Mouse (Mus musculus) lung, postnatal 10 days (tissue): Measurements from ENCODE around the gene Gm35315.
"Not testable (repeated sequence)": the region's sequence is repeated elsewhere in the genome, so short reads cannot be mapped to it uniquely, and the experiment has no call there.

Experiments used
- DNase-seq: peaks from one replicate; pipeline ENCODE4 v3.0.0; 2021

The Gm35315 gene

DNA sequence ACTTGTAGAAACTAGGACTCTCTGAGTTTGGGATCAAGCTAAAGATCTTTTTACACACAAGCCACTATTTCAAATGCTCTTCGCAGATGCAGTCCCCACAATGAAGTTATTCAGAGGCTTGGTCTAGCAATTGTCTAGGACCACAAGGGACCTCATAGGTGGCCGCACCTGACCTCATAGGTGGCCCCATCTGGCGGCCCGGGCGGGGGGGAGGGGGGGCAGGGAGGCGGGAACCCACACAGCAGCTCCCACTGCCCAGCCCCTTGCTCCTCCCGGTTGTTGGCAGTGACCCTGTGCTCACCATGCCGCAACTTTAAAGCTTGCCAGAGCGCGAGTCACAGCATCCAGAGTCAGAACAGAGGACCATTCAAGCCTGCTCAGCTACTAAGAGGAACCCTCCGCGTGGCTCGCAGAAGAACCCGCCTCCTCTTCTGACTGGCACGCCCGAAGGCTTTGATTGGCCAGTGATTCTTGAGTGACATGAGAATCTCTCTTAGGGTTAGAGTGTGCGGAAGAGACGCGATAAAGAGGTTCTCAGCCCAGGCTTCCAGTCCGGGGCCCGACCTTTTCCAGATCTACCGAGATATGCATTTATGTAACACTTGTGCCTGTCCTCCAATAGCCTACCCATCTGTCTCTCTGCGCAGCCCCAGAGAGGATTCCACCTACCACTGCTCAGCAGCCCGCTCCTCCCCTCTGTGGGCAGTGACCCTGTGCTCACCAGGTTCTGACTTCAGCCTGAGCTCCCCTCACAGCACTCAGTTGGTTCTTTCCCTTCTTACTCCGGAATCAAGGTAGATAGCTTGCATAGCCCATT is at the start of gene Gm35315:
Gene Gm35315, minus strand, starts transcription at position 391 of the 817 bp plus-strand sequence.
- peak; percentile 93 for DNase-seq

DNA sequence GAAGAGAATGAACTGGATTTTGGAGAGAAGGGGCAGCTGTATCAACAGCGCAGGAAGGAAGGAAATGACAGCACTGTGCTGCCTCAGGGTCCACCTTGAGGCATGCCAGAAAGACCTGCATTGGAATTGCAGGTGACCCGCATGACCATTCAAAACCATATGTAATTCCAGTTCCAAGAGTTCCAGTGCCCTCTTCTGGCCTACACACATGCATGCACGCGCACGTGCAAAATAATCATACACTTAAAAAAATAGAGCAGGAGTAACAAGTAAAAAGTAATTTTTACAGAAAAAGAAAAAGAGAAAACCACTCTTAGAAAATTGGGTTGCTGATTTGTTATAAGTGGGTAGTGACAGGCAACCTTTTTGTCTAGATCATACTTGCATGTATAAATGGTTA is 48.8 kb upstream of the Gm35315 start:
- peak; percentile 18 for DNase-seq

DNA sequence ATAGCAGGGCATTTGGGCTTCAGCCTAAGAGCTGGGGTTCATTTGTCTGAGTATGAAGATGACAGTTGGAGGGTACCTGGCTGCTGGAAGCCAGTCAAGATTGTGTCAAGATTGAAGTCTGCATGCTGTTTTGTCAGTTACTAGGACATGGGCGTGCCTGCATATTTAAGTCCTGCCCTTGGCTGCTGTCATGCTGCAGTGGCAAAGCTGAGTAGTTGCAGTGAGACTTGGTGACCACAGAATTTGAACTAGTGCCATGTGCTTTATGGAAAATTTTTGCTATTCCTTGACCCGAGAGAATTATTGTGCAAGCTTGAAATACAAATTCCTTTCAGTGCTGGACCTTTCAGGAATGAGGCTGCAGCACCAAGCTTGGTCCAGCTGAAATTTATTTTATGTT is 48.1 kb upstream of the Gm35315 start:
- DNase-seq: peak; percentile 46

DNA sequence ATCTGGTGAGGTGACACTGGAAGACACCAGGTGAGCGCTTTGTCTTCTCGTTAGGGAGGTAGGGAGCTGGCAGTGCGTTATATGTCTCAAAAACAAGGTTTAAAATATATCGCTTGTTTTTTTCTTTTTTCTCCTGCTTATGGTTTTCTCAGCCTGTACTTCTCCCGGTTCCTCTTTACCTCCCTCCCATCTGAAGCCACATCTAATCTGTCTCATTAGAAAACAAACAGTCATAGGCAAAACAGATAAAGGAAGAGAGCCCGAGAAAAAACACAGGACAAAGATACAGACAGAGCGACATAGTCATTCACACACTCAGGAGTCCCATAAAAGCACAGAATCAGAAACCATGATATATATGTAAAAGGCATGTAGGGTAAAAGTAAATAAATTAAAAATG is 46.2 kb upstream of the Gm35315 start:
- DNase-seq: no peak

DNA sequence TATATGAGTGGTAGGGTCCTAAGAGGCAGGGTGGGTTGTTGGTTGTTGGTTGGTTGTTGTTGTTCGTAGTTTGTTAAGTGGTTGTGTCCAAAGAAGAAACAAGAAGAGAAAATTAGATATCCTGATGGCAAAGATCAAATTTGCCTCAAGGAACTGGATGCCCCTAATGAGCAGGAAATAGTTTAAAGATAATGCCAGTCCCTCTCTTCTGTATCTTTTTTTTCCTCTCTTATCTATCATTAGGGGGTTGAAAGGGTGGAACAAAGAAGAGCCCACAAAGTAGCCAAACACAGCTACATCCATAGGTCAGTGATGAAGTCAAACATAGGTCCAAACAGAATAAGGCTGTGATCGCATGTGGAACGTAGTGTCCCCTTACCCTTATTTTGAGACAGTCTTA is 45.1 kb upstream of the Gm35315 start:
- DNase-seq: no peak

DNA sequence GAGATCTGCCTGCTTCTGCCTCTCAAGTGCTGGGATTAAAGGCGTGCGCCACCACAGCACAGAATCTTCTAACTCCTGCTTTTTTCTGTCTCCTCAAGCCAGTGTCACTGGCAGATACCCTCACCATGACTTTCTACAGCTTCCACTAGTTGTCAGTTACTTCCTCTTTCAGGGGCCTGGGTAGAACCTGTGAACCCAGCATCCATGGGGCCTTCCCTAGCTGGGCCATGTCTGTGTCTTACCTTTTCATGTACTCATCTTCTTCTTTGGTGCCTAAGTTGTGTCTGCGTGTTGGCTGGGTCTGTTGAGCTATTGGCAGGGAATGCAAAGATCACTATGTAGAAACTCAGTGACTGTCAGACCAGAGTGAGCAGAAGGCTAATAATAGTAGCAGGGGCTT is 43.6 kb upstream of the Gm35315 start:
- DNase-seq: no peak

DNA sequence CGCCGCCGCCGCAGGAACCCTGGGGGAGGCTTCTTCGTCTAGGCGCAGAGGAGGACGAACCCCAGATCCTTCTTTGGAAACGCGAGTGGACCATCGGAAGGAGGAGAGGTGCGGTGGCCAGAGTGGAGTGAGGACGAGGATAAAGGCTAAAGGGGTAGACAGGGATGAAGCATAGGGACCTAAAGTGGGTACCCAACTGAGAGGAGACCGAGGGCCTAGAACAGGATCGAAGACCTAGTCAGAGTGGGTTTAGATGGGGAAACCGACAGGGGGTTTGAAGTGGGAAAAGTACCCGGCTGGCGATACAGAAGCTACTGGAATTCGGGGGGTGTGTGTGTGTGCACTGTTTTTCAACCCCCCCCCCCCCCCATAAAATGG is 41.9 kb upstream of the Gm35315 start:
- no peak for DNase-seq

DNA sequence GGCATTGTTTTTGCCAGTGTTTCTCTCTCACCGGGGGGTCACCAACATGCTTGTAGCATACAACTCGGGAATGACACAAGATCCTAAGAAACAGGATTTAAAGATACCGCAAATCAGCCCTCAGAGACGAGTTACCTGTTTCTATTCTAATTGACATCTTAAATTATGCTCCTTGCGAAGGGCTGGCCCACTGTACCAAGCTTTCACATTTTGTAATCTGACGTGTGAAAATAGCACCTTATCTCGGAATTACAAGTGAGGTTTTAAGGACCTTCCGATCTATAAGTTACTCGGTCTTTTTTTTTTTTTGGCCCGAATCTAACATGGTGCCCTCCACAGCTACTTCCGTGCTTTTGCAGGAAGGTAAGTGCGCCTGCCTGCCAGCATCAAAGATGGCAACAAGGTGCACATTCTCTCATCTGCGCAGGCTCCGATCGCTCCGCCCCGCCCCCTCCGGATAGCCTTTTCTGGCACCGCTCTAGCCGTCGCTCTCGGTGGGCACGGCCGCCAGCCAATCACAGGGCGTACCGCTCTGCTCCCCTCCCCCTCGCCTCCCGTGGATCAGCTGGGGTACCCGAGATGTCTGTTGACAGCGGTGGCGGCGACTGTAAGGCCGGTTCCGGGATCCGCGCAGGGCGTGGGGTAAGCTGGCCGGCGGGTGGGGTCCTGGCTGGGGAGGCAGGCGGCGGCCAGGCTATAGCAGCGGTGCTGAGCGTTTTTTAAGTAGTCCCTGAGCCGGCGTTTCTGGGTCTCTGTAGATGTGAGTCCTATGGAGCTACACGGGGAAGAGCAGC is 41.3 kb upstream of the Gm35315 start, which contains the start of gene Chfr:
Gene Chfr, plus strand, starts transcription at position 550 of the 794 bp plus-strand sequence.
- peak; percentile 99 for DNase-seq

DNA sequence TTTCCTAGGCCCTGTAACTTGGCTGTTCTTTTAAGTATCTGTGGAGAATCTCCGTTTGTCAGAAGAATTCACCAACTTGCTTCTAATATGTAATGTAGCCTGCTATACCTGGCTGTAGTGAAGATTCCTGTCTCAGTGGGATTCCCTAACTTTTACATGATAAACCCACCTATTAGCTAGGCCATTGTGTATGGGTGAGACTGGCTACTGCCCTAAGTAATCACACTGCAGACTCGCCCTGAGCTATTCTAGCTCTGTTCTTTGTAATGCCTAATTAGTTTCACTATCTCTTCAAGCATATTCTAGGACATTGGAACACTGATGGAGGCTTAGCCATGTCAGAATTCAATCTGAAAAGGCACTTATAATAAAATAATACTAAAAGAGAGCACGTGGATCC is 28.2 kb upstream of the Gm35315 start:
- DNase-seq: not testable (repeated sequence)

DNA sequence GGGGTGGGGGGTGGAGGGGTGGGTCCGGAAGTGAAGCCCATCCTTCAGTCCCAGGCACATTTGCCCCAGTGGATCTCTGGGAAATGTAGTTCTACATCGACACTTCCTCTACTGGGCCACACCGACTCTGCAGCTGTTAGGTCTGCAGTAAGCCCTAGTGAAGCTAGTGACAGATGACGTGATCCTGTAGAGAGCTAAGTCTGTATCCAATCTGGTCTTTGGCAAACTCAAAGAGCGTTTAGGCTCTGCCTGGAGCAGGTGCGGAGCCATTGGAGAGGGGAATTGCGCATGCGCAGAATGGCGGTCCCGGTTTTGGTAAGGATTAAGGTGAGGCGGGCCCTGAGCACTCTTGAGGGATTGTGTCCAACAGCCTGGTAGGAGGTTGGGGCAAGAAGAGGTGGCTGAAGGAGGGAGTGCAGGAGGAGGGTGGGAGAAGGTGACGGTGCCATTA is 15.8 kb upstream of the Gm35315 start, which contains the start of gene Zfp605:
Gene Zfp605, plus strand, starts transcription at position 102 of the 451 bp plus-strand sequence.
- peak; percentile 89 for DNase-seq

DNA sequence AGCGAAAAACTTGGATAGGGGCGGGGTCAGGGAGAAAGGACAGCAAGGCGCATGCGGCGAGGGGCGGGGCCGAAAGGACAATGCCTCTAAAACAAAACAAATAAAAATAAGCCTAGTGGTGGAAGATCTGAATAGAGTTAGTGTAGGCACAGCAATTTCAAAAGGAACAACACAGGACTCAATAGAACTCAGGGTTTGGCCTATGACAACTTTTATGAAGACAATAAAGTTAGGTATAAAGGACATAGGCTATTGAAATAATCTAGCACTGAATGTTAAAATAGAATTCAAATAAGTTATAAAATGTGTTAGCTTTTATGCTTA is 14.0 kb upstream of the Gm35315 start:
- peak; percentile 99 for DNase-seq

DNA sequence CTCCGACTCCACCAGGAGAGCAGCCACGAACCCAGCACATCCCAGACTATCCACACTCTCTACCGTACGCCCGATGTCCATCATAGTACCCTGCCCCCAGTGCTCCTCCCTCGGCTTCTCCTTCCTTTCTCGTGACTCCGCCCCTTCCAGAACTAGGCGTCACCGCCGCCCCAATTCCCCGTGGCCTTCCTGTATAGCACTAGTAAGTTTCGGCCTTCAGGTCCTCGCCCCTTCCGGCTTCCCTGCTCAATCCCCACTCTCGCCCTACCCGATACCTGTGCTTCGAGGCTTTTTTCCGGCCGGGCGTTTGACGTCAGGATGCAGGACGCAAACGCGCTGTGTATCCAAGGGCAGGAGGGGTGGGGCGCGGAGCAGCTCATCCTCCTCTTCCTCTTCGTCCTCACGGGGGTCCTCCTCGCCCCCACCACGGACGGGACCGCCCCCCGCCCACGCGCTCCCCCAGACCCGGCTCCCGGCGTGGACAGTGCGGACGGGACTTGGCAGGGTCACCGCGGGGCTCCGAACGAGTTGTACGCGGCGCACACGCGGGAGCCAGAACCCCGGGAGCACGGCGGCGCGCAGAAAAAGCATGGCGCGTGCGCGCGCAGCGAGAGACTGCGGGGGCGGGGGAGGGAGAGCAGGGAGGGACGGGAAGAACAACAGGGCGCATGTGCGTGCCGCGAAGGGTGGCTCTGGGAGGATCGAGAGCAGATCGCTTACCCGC is 13.5 kb upstream of the Gm35315 start, which contains the start of gene Gtpbp6:
Gene Gtpbp6, minus strand, starts transcription at position 617 of the 724 bp plus-strand sequence.
- peak; percentile 96 for DNase-seq

DNA sequence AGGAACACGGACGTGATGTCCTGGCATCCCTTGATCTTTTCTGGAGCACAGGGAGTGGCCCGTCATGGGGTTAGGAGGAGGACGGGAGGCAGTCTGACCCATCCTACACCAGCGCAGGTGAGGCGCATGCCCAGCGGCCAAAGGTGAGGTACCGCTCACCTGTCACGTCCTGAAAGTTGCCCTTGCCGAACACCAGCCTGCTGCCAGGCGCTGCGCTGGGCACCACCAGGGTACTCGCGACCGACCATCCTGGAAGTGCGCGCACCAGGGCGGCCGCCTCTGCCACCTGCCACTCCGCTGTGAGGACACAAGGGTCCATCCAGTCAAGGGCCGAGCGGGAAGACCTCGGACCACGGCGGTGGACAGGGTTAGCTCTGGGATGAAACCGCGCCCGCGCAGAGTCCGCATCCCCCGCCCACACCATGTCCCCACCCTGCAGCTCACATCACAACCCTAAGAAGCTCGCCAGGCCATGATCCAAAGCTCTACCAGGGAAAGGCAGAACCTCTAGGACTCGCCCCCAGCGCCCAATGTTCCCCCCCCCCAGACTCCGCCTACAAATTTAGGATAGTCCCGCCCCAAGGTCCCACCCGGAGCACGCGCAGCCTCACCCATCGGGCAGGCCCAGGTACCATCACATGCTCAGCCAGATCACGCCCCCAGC is 12.8 kb upstream of the Gm35315 start:
- no peak for DNase-seq

DNA sequence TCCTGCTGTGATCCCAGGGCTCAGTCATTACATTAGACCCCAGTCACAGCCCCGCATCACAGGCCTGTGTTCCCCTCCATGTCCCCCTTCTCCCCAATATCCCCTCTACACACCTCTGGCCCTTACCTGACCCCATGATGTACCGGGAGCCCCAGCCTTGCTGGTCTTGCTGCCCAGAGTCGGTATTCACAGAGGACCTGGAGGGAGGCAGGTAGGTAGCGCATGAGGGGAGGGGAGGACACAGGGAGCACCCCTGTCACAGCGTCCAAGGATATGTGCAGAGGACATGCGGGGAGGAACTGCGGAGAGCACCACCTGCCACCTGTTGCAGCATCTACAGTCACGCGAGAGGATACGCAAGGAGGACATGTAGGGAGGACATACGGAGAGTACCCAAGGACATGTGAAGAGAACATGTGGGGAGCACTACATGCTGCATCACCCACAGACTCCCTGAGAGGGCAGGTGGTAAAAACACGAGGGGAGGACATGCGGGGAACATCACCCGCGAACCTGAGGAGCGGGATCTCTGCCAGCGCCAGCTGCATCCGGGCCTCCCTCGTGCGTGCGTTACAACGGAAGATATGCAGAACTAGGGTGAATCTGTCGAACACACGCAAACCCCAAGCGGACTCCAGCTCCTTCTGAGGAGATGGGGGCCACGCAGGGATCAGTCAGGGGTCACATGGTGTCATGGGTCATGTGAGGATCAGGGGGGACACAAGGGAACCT is 12.1 kb upstream of the Gm35315 start:
- peak; percentile 7 for DNase-seq

DNA sequence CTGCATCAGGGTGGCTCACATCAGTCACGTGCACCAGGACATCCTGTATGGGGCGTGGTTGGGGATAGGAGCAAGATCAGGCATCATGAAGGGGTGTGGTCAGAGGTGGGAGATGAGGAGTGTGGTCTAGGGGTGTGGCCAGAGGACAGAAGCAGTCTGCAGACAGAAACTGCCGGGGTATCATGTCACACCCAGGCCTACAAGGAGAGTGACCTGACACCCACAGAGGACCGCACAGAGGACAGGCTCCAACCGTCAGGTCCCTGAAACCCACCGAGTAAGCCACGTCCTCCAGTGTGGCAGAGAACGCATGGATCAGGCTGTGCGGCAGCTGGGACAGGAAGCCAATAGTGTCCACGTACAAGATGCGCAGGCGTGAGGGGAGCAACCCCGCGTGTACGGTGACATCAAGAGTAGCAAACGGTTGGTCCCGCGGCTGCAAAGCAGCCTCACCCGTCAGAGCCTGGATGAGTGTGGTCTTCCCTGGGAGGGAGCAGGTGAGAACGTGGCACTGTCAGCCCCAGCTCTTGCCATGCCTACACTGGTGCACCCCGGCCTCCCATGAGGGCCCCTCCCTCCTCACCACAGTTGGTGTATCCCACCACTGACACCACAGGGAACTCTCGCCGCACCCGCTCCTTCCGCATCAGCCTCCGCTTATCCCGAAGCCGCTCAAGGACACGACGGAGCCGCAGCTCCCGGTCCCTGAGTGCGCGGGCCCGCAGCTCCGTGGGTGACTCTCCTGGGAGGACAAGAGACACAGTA is 10.6 kb upstream of the Gm35315 start:
- peak; percentile 4 for DNase-seq

DNA sequence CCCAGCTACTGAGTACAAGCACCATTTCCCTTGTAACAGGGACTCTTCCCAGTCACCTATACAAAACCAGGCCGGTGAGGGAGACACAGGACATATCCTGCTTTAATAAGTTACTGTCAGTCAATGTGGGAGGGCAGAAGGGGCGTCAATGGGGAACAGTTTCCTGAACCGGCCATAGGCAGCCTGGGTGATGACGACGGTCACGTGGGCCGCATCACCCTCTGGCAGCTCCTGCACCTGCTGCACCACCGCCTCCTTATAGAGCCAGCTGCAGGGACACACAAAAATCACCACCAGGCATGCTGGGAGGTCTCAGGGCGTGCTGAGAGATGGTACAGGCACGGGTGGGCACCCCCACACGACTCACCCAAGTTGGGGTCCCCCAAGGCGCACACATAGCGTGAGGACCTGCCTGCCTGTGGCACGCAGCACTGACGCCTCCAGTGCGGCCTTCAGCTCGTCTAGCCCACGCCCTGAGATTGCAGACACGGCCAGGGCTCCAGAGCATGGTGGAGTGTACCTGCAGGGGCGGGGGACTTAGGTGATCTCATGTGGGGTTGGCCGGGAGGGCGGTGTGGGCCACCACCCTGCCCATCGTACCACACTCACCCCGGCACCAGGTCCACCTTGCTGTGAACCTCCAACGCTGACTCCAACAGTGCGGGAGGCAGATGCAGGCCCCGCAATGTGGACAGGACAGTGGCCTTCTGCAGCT is 9.8 kb upstream of the Gm35315 start:
- no peak for DNase-seq

DNA sequence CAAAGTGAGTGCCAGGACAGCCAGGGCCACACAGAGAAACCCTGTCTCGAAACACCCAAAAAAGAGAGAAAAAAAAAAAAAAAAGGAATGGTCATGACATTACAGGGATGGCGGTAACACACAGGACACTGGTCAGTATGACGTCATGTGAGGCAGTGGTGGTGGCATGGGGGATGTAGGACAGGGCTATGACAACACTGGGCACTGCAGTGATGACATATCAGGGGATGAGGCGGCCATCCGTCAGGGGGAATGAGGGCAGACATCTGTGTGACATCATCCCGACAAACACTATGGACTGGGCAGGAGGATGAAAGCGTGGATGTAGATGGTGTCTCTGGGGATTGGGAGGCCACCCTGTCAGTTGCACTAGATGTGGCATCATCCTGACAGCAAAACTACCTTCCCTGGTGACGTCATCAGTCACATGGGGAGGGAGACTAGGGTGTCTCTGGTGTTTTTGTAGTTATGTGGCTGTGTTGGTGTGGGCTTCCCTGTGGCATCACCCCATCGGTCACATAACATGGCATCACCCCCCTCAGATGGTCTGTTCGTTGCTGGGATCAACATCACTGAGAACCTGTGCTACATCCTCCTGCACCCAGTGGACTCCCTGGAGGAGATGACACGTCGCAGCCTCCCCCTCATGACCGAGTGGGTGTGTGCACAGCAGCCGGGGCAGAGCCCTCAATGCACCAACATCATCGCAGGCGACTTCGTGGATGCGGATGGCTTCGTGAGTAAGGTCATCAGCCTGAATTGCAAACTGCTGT is 8.8 kb upstream of the Gm35315 start:
- no peak for DNase-seq

DNA sequence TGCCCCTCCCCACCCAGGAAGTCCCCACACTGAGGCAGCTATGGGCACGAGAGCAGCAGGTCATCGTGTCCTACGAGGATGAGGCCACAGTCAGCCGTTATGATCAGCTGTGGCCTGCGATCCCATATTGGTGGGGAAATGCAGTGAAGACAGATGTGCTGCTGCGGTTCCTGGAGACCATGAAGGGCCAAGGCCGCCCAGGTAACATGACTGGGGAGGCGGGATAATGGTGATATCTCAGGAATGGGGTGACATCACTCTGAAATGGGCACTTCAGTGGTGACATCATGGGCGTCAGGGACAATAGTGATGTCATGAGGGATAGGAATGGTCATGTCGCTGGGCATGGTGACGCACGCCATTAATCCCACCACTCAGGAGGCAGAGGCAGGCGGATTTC is 8.2 kb upstream of the Gm35315 start:
- DNase-seq: no peak

DNA sequence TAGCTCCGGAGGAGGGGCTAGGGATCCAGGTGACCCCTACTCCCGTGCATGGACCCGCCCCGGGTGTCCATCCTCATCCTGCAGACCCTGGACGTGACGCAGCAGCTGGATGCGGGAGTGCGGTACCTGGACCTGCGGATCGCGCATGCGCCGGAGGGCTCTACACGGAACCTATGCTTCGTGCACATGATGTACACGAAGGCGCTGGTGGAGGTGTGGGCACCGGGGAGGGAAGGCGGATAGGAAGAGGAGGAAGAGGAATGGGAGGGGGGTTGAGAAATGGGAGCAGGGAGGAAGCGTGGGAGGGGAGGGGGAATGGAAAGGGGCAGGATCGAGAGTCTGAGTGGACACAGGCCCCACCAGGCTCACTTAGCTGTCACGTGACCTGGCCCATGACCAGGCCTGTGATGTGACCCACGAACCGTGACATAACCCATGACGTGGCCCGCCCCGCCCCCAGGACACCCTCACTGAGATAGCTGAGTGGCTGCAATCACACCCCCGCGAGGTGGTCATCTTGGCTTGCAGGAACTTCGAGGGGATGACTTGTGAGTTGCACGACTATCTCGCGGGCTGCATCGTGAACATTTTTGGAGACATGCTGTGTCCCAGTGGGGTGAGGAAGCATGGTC is 7.6 kb upstream of the Gm35315 start:
- peak; percentile 57 for DNase-seq
